Mouse (Mus musculus) brain, embryonic 14.5 days (tissue): ENCODE measurements at regions not wholly inside any gene's neighbourhood (a gene's known extent, or its start where the extent isn't known, plus 50 kb on each side); places are given as distances from the start of the nearest gene placed in this dataset.

Source experiments
- CTCF ChIP-seq: fragments of 200-500 bp; IDR thresholded peaks from 2 replicates; pipeline ENCODE4 v1.5.1; 2012; ENCODE audit warnings: inconsistent platforms, mild to moderate bottlenecking, moderate library complexity, borderline replicate concordance; ENCODE audit not compliant: insufficient read depth, insufficient read length; ENCODE audit errors: extremely low read depth
- POLR2A ChIP-seq: fragments of 200-500 bp; IDR thresholded peaks from 2 replicates; pipeline ENCODE4 v1.6.1; 2012; ENCODE audit warnings: mild to moderate bottlenecking, inconsistent platforms, borderline replicate concordance; ENCODE audit not compliant: poor library complexity, insufficient read depth, insufficient read length, severe bottlenecking; ENCODE audit errors: extremely low read depth

- TF ChIP-seq POLR2A (no peak), CTCF (no peak)
Measured at GRCm38 (mm10) chr2:146764313-146765255, 91.1 kb upstream of the Kiz start.
